Mouse (Mus musculus) mesoderm, embryonic 11.5 days (tissue): ENCODE results near the gene Mat2a.

ENCODE experiments used
- DNase-seq: peaks from one replicate; pipeline ENCODE4 v3.0.0-alpha.2; 2012; ENCODE audit warnings: low read depth, low spot score

Gene Mat2a

GRCm38 (mm10) chr6:72383142-72383820 is 56.1 kb downstream of the Mat2a start:
- DNase-seq, result no peak
